Mouse (Mus musculus): ENCODE results near the gene Btbd7. TPM values are rescaled to one million over a fixed set of nuclear protein-coding genes. Genes with fewer than 3 reads are reported as not detected.

Gene Btbd7
- polyA plus RNA-seq, 1 experiment from 2014 or later = 10.5 TPM

DNA sequence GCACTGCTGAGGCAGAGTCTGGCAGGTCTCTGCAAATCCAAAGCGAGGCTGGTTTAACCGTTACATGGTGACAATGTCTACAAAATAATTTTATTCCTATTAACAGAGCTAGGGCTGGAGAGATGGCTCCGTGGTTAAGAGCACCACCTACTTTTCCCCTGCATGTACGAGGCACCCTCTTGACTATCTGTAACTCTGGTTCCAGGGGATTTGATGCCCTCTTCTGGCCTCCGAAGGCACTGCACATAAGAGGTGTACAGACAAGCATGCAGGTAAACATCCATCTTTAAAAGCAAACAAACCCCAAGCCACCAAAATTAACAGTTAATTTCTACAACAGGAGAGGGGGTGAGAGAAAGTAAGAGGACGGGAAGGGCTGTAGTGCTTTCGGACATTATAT is 122.0 kb downstream of the Btbd7 start:
- Histone ChIP-seq H3K9ac (replicated peaks) (peak overlapping the region; percentile 61; the same call in 1 of the 2 replicates), H3K27ac (replicated peaks) (no peak overlapping the region), H3K4me3 (replicated peaks) (peak overlapping the region; percentile 93), H3K4me2 (peak overlapping the region; percentile 70), H3K36me3 (no peaks in the 10 kb centered on the region), H3K9me3 (replicated peaks) (no peaks in the 10 kb centered on the region), H3K4me1 (peaks cover 28% of the 10 kb centered on the region), H3K27me3 (replicated peaks) (no peaks in the 10 kb centered on the region)
- no peak for ATAC-seq (ENCODE audit: low FRiP score)
- WGBS = 83% methylated on average over 7 of the region's 7 CpGs

DNA sequence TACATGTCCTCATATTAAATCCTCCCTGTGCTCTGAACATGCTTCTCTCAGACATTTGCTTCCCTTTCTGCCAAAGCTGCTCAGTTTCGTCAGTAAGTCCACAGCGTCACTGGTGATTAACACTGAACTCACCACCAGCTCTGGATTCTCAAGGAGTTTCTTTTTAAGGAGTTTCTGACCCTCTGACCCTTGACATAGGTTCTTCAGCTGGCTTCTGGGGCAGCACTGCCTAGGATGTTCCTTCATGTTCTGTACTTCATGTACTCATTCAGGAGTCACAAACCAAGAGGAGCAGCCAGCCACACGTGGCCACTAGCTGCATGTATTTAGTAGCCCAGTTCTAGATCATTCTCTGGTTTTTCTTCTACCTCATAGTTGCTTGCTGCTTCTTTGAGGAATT is 130.0 kb downstream of the Btbd7 start:
- no peak for ATAC-seq (ENCODE audit: low FRiP score)
- Histone ChIP-seq H3K4me2 (no peak overlapping the region), H3K36me3 (peaks cover 14% of the 10 kb centered on the region; the same call in 1 of the 2 replicates), H3K27ac (replicated peaks) (no peak overlapping the region), H3K27me3 (replicated peaks) (no peaks in the 10 kb centered on the region), H3K4me3 (replicated peaks) (no peak overlapping the region), H3K9me3 (replicated peaks) (no peaks in the 10 kb centered on the region), H3K9ac (replicated peaks) (no peak overlapping the region), H3K4me1 (peaks cover 13% of the 10 kb centered on the region)
- WGBS = 92% methylated on average over 3 of the region's 3 CpGs

DNA sequence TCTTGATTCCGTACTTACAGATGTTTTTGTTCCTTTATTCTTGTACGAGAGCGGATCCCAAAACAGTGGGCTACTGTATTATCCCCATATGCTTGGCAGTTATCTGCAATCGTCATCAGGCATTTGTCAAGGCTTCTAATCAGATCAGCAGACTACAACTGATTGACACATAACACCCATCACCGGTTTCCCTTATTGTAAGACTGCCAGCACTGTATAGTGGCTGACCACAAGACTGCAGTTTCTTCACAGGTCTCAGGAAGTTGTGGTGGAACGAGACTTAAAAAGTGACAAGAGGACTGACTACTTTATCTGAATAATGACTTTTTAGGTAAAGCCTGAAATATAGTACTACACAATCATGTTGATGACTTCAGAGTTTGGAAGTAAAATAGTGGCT is 133.4 kb downstream of the Btbd7 start:
- Histone ChIP-seq H3K4me2 (peak overlapping the region; percentile 86), H3K4me3 (replicated peaks) (no peak overlapping the region), H3K9ac (replicated peaks) (0 out of 2 replicates have a peak overlapping the region, but pooled peaks have one; percentile 91), H3K36me3 (peaks cover 14% of the 10 kb centered on the region; the same call in 1 of the 2 replicates), H3K27me3 (replicated peaks) (no peaks in the 10 kb centered on the region), H3K27ac (replicated peaks) (no peak overlapping the region), H3K4me1 (peaks cover 28% of the 10 kb centered on the region), H3K9me3 (replicated peaks) (no peaks in the 10 kb centered on the region)
- WGBS = 59% methylated on average over 6 of the region's 6 CpGs
- no peak for ATAC-seq (ENCODE audit: low FRiP score)

DNA sequence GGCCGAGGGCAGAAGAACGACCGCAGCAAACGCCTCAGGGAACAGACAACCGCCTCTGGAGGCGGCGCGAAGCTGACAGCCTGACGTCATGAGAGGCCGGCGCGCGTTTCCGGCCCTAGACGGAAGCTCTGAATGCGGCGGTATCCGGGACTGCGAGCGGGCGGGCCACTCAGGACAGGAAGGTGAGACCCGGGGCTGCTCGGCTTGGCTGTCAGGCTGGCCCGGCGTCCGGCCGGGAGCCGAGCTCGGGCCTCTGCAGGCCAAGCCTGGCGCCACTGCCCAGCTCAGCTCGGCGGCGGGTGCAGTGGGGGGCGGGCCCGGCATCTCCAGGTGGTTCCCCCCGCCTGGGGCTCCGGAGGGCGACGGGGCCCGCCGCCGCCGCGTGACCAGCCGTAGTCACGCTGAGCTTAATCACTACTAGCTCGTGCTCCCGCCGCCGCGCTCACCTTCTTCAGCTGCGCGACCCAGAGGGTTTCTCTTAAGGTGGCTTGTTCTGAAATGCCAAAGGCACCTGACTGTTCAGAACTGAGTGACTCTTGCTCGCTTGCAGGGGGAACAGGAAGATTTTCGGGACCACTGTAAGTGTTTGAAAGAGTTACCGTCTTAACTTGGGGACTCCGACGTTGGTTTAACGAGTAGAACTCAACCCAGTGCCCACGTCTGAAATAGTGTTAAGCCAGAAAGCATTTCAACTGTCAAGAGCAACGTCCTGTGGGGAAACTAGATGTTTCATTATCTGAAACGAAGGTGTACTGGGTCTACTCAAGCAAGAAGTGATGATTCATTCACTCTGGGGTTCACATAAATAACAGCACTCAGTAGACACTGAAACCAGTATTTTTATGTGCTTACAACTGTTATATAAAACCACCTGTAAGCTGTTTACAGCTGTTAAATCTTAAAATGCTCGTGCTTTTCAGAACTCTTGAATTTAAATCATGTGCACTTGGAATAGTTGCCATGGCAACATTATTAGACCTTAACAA is 134.4 kb downstream of the Btbd7 start, which contains the start of the genes Moap1 and Tmem251:
Gene Moap1 (minus strand): TSS at position 73 of the 986 bp plus-strand sequence.
Gene Tmem251 (plus strand): TSS at position 174 of the 986 bp plus-strand sequence.
- ATAC-seq (ENCODE audit: low FRiP score) = peak; percentile 98
- Histone ChIP-seq H3K27me3 (replicated peaks) (no peaks in the 10 kb centered on the region), H3K36me3 (peaks cover 11% of the 10 kb centered on the region; the same call in 1 of the 2 replicates), H3K4me3 (replicated peaks) (peak within 1 kb of the TSS; percentile 82), H3K9ac (replicated peaks) (peak within 1 kb of the TSS; percentile 91), H3K27ac (replicated peaks) (peak within 1 kb of the TSS; percentile 97), H3K4me1 (peaks cover 28% of the 10 kb centered on the region), H3K4me2 (peak within 1 kb of the TSS; percentile 86), H3K9me3 (replicated peaks) (no peaks in the 10 kb centered on the region)
- WGBS = under 1% methylated on average over 61 of the region's 63 CpGs

DNA sequence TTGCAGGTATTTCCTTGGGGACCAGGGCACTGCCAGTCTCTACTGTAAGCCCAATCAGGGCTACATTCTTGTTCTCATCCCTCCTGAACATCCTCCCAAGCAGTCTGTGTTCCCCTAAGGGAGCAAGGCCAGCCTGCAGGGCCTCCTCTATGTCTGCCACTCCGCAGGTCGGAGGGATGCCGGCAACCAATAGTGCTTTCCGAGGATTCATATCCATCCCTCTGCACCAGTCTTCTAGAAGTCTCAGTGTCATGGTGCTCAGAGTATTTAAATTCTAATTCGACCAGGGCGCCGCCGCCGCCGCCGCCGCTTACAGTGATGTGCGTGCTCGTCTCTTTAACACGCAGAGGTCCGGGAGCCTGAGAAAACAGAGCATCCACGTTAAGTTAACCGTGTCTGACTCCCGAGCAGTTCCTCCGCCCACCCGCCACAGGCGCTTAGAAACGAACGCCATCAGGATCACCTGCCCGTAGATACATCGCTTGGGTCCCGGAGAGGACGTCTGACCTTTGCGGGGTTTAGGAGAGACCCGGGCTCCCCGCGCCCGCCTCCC is 135.2 kb downstream of the Btbd7 start:
- Histone ChIP-seq H3K9ac (replicated peaks) (peak overlapping the region; percentile 91), H3K4me3 (replicated peaks) (peak overlapping the region; percentile 82), H3K27ac (replicated peaks) (peak overlapping the region; percentile 97), H3K4me2 (peak overlapping the region; percentile 86), H3K4me1 (peaks cover 28% of the 10 kb centered on the region), H3K36me3 (peaks cover 5% of the 10 kb centered on the region; the same call in 1 of the 2 replicates), H3K27me3 (replicated peaks) (no peaks in the 10 kb centered on the region), H3K9me3 (replicated peaks) (no peaks in the 10 kb centered on the region)
- under 1% methylated on average over 33 of the region's 33 CpGs for WGBS
- peak; percentile 79 for ATAC-seq (ENCODE audit: low FRiP score)

DNA sequence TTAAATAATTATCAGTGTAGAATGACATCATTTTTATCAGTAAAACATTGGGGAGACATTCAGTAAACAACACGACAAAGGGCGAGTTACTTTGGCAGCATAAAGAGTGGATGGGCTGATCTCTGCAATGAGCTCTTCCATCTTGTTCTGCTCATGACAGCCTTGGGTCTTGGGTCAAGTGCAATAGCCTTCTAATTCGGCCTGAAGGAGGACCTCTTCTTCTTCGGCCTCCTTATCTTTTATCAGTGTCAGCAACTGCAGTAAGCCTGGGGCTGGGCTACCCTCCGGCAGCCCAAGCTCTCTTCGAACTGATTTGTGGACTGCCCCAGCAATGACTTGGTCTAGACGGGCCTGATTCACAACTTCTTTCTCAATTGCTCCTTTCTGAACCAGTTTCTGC is 136.2 kb downstream of the Btbd7 start:
- Histone ChIP-seq H3K36me3 (peaks cover 3% of the 10 kb centered on the region; the same call in 1 of the 2 replicates), H3K27ac (replicated peaks) (no peak overlapping the region), H3K27me3 (replicated peaks) (no peaks in the 10 kb centered on the region), H3K4me1 (peaks cover 28% of the 10 kb centered on the region), H3K9me3 (replicated peaks) (no peaks in the 10 kb centered on the region), H3K4me3 (replicated peaks) (peak overlapping the region; percentile 82; the same call in 1 of the 2 replicates), H3K9ac (replicated peaks) (peak overlapping the region; percentile 91; the same call in 1 of the 2 replicates), H3K4me2 (peak overlapping the region; percentile 86)
- WGBS = 90% methylated on average over 7 of the region's 7 CpGs
- no peak for ATAC-seq (ENCODE audit: low FRiP score)

DNA sequence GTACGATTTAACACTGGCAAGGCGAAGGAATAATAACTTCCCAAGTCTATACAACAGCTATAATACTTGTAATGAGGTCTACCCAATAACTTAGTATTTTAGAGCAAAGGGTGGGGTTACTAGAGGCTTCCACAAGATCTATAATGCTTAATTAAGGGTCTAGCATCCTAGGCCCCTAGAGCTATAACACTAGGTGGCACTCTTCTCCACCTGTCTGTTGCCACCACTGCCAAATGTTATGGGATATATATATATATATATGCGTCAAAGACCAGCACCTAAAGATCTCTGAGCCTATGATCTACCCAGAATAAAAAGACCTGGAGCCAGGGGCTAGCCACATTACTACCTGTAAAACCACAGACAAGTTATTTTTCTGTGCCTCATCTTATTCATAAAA is 138.0 kb downstream of the Btbd7 start:
- no peak overlapping the region for H3K4me2 ChIP-seq
- no peaks in the 10 kb centered on the region for H3K36me3 ChIP-seq
- peaks cover 26% of the 10 kb centered on the region for H3K4me1 ChIP-seq
- H3K9ac ChIP-seq (replicated peaks) = no peak overlapping the region
- no peak overlapping the region for H3K27ac ChIP-seq (replicated peaks)
- no peak overlapping the region for H3K4me3 ChIP-seq (replicated peaks)
- ATAC-seq (ENCODE audit: low FRiP score) = no peak
- WGBS = 72% methylated on average over 3 of the region's 3 CpGs
- H3K27me3 ChIP-seq (replicated peaks) = no peaks in the 10 kb centered on the region
- H3K9me3 ChIP-seq (replicated peaks) = no peaks in the 10 kb centered on the region

DNA sequence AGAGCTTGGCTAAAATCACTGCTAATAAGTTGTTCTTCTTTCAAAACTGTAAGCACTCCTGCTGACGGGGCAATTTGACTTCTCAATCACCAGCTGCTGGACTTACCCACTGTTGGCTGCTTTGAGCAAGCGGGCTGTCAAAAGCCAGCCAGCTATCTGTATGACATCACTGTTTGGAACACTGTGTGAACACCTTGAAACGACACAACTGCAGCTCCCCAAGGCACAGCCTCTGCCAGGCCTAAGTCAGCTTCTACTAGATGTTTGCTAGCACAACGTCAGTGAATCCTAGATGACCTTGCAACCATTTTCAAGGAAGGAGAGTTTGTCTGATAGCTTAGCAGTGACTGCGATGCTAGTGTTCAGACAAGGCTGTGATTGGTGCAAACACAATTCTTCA is 139.2 kb downstream of the Btbd7 start:
- ATAC-seq (ENCODE audit: low FRiP score) = no peak
- 87% methylated on average over 5 of the region's 5 CpGs for WGBS
- H3K4me1 ChIP-seq = peaks cover 17% of the 10 kb centered on the region
- H3K27ac ChIP-seq (replicated peaks) = no peak overlapping the region
- H3K4me3 ChIP-seq (replicated peaks) = no peak overlapping the region
- no peaks in the 10 kb centered on the region for H3K36me3 ChIP-seq
- no peaks in the 10 kb centered on the region for H3K9me3 ChIP-seq (replicated peaks)
- no peak overlapping the region for H3K9ac ChIP-seq (replicated peaks)
- H3K4me2 ChIP-seq = no peak overlapping the region
- no peaks in the 10 kb centered on the region for H3K27me3 ChIP-seq (replicated peaks)

DNA sequence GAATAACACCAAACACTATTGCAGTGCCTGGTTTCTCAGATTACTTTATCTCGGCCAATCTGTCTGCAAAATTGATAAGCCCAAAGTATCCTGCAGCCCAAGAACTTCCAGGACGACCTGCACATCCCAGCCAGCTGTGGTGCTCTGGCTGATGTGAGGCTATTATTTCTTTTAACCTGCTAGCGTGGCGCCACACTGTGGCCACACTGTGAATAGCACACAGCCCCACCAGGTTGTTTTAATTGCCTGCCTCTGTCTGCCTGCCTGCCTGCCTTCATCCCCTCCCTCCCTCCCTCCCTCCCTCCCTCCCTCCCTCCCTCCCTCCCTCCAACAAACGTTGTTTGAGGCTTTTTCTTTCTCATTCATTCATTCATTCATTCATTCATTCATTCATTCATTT is 144.9 kb downstream of the Btbd7 start:
- H3K27ac ChIP-seq (replicated peaks) = no peak overlapping the region
- H3K9me3 ChIP-seq (replicated peaks) = no peaks in the 10 kb centered on the region
- peaks cover 24% of the 10 kb centered on the region for H3K4me1 ChIP-seq
- ATAC-seq (ENCODE audit: low FRiP score) = no peak
- H3K9ac ChIP-seq (replicated peaks) = no peak overlapping the region
- no peaks in the 10 kb centered on the region for H3K36me3 ChIP-seq
- no peak overlapping the region for H3K4me3 ChIP-seq (replicated peaks)
- WGBS = 11% methylated on average over 4 of the region's 5 CpGs
- no peak overlapping the region for H3K4me2 ChIP-seq
- no peaks in the 10 kb centered on the region for H3K27me3 ChIP-seq (replicated peaks)

DNA sequence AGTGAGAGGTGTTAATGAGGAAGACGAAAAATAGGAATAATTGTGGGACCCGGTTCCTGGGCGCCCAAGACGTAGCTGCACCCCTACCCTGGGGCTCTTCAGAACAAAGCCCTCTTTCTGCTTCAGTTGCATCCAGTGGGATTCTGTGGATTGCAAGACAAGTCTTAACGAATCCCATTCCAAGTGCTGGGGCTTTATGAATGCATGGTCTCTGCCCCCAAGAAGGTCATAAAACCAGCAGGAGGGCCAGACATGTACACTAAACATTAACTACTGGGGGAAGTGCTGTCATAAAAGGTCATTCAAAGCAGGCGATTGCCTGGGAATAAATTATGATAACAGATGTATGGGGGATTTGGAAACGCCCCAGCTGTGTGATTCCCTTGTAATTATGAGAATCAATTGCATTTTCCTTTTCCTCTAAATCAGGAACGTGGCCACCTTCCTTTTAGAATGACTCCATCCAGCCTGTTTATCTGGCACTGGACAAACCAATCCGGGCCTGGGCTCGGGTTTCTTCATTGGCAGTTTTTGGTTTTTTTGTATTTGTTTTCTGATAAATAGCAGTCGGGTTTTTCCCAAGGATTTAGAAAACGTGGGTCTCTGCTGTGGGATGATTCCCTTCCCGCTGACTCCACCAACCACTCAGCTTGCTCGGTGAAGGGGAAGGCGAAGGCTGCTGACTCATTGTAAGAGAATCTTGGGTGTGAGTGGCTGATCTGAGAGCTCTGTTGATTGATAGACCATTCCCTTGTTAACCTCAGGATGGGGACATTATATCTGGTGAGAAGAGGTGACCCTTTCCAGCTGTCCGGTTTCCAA is 147.3 kb downstream of the Btbd7 start:
- Histone ChIP-seq H3K4me3 (replicated peaks) (peak overlapping the region; percentile 20), H3K27me3 (replicated peaks) (no peaks in the 10 kb centered on the region), H3K9ac (replicated peaks) (peak overlapping the region; percentile 18; the same call in 1 of the 2 replicates), H3K36me3 (no peaks in the 10 kb centered on the region), H3K27ac (replicated peaks) (peak overlapping the region; percentile 90), H3K4me2 (peak overlapping the region; percentile 57), H3K9me3 (replicated peaks) (no peaks in the 10 kb centered on the region), H3K4me1 (peaks cover 24% of the 10 kb centered on the region)
- ATAC-seq (ENCODE audit: low FRiP score) = peak; percentile 69
- 7% methylated on average over 16 of the region's 16 CpGs for WGBS
